Mouse (Mus musculus): ENCODE data around the gene Olfr895. TPM values are rescaled to one million over a fixed set of nuclear protein-coding genes. Genes with fewer than 3 reads are reported as not detected.

Olfr895 gene
- polyA plus RNA-seq (2016; fragmentation: Nextera tagmentation; extraction: Ambion mirVana) = not detected in 2 replicates

DNA sequence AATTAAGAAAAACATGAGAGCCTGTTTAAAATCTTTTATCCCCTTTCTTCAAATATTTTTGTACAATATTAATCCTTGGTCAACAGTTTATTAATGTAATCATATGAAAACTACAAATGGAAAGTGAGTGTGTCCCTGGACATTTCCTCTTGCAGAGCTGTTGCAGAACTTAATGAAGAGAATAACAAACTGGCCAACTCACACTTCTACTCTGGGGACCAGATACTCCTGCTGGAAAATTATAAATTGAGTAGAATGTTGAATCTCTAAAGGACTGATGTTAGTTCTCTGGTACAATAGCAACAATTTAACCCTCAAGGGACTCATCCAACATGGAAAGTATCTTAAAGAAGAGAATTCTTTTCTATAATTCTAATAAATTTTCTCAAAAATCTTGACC, at the start of gene Olfr895:
Olfr895 (plus strand) TSS at position 301 of the 400 bp plus-strand sequence.
- Histone ChIP-seq H3K27me3 (ENCODE audit: low read depth, poor library complexity, severe bottlenecking) (no peaks in the 10 kb centered on the region), H3K27ac (no peak within 1 kb of the TSS), H3K4me1 (no peaks in the 10 kb centered on the region), H3K4me3 (no peak within 1 kb of the TSS), H3K36me3 (no peaks in the 10 kb centered on the region), H3K9me3 (replicated peaks) (no peaks in the 10 kb centered on the region)
- DNase-seq (ENCODE audit: low spot score) = no peak

DNA sequence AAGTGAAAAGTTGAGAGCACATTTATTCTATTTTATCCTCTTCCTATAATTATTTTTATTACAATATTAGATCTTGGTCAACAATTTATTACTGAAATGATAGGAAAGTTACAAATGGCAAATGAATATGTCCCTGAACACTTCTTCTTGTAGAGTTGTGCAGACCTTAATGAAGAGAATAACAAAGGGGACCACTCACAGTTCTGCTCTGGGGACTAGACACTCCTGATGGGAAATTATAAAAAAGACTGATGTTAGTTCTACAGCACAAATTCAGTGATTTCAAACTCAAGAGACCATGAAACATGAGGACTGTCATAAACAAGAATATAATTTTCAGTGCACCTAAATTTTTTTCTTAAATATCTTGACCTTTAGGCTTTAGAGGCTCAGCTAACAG, 15.2 kb upstream of the Olfr895 start, which contains the start of gene Olfr143:
Olfr143 (plus strand) TSS at position 301 of the 400 bp plus-strand sequence.
- Histone ChIP-seq H3K27ac (no peak within 1 kb of the TSS), H3K4me1 (no peaks in the 10 kb centered on the region), H3K9me3 (replicated peaks) (no peaks in the 10 kb centered on the region), H3K4me3 (no peak within 1 kb of the TSS), H3K36me3 (no peaks in the 10 kb centered on the region), H3K27me3 (ENCODE audit: low read depth, poor library complexity, severe bottlenecking) (no peaks in the 10 kb centered on the region)
- DNase-seq (ENCODE audit: low spot score) = no peak

DNA sequence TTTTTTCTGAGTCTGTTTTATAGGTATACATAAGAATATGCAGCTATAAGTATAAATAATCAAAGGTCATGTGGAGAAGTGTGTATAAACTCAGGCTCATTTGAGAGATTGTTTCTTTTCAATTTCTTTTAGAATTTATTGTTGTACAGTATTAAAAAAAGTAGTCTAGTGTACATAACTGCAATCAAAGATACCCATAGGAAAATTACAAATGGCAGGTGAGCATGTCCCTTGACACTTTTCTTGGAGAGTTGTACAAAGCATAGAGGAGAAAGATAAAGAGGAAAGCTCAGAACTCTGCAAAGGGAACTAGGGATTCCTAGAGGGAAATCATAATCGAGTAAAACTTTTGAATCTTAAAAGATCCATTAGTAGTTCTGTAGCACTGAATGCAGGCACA, 23.2 kb downstream of the Olfr895 start, which contains the start of gene Olfr896-ps1:
Olfr896-ps1 (plus strand) TSS at position 301 of the 400 bp plus-strand sequence.
- no peak for DNase-seq (ENCODE audit: low spot score)
- Histone ChIP-seq H3K36me3 (no peaks in the 10 kb centered on the region), H3K9me3 (replicated peaks) (no peaks in the 10 kb centered on the region), H3K4me1 (no peaks in the 10 kb centered on the region), H3K4me3 (no peak within 1 kb of the TSS), H3K27ac (no peak within 1 kb of the TSS), H3K27me3 (ENCODE audit: low read depth, poor library complexity, severe bottlenecking) (no peaks in the 10 kb centered on the region)
- 94% methylated on average over 1 of the region's 1 CpGs for WGBS

Other genes with a start within 250 kb of the Olfr895 start
- not detected in 2 replicates for gene Olfr883, start 242.0 kb upstream of the Olfr895 start, polyA plus RNA-seq (2016; fragmentation: Nextera tagmentation; extraction: Ambion mirVana)
- gene Olfr884, start 221.3 kb upstream of the Olfr895 start, polyA plus RNA-seq (2016; fragmentation: Nextera tagmentation; extraction: Ambion mirVana) = not detected in 2 replicates
- not detected in 2 replicates for gene Olfr885, start 206.5 kb upstream of the Olfr895 start, polyA plus RNA-seq (2016; fragmentation: Nextera tagmentation; extraction: Ambion mirVana)
- not detected in 2 replicates for gene Olfr887, start 183.8 kb upstream of the Olfr895 start, polyA plus RNA-seq (2016; fragmentation: Nextera tagmentation; extraction: Ambion mirVana)
- not detected in 2 replicates for gene Olfr888, start 159.7 kb upstream of the Olfr895 start, polyA plus RNA-seq (2016; fragmentation: Nextera tagmentation; extraction: Ambion mirVana)
- gene Olfr889, start 152.7 kb upstream of the Olfr895 start, polyA plus RNA-seq (2016; fragmentation: Nextera tagmentation; extraction: Ambion mirVana) = 0.05 and 0.16 TPM in 2 replicates
- not detected in 2 replicates for gene Olfr890, start 125.3 kb upstream of the Olfr895 start, polyA plus RNA-seq (2016; fragmentation: Nextera tagmentation; extraction: Ambion mirVana)
- gene Olfr891, start 87.0 kb upstream of the Olfr895 start, polyA plus RNA-seq (2016; fragmentation: Nextera tagmentation; extraction: Ambion mirVana) = not detected in 2 replicates
- not detected in 2 replicates for gene Olfr893, start 59.5 kb upstream of the Olfr895 start, polyA plus RNA-seq (2016; fragmentation: Nextera tagmentation; extraction: Ambion mirVana)
- not detected in 2 replicates for gene Olfr894, start 49.8 kb upstream of the Olfr895 start, polyA plus RNA-seq (2016; fragmentation: Nextera tagmentation; extraction: Ambion mirVana)
- not detected in 2 replicates for gene Olfr143, start 15.1 kb upstream of the Olfr895 start, polyA plus RNA-seq (2016; fragmentation: Nextera tagmentation; extraction: Ambion mirVana)
- gene Olfr896-ps1, start 23.3 kb downstream of the Olfr895 start, polyA plus RNA-seq (2016; fragmentation: Nextera tagmentation; extraction: Ambion mirVana) = not detected in 2 replicates
- not detected in 2 replicates for gene Olfr25, start 61.2 kb downstream of the Olfr895 start, polyA plus RNA-seq (2016; fragmentation: Nextera tagmentation; extraction: Ambion mirVana)
- gene Olfr898, start 80.6 kb downstream of the Olfr895 start, polyA plus RNA-seq (2016; fragmentation: Nextera tagmentation; extraction: Ambion mirVana) = not detected in 2 replicates
- not detected in 2 replicates for gene Olfr250, start 99.0 kb downstream of the Olfr895 start, polyA plus RNA-seq (2016; fragmentation: Nextera tagmentation; extraction: Ambion mirVana)
- not detected in 2 replicates for gene Olfr251, start 109.2 kb downstream of the Olfr895 start, polyA plus RNA-seq (2016; fragmentation: Nextera tagmentation; extraction: Ambion mirVana)
- gene Olfr147, start 133.8 kb downstream of the Olfr895 start, polyA plus RNA-seq (2016; fragmentation: Nextera tagmentation; extraction: Ambion mirVana) = not detected in 2 replicates
- not detected in 2 replicates for gene Olfr901, start 161.6 kb downstream of the Olfr895 start, polyA plus RNA-seq (2016; fragmentation: Nextera tagmentation; extraction: Ambion mirVana)
- not detected in 2 replicates for gene Olfr902, start 179.8 kb downstream of the Olfr895 start, polyA plus RNA-seq (2016; fragmentation: Nextera tagmentation; extraction: Ambion mirVana)
- gene Olfr904, start 195.3 kb downstream of the Olfr895 start, polyA plus RNA-seq (2016; fragmentation: Nextera tagmentation; extraction: Ambion mirVana) = not detected in 2 replicates
- not detected in 2 replicates for gene Olfr905, start 203.3 kb downstream of the Olfr895 start, polyA plus RNA-seq (2016; fragmentation: Nextera tagmentation; extraction: Ambion mirVana)
- not detected in 2 replicates for gene Olfr906, start 219.2 kb downstream of the Olfr895 start, polyA plus RNA-seq (2016; fragmentation: Nextera tagmentation; extraction: Ambion mirVana)
- not detected in 2 replicates for gene Olfr907, start 227.9 kb downstream of the Olfr895 start, polyA plus RNA-seq (2016; fragmentation: Nextera tagmentation; extraction: Ambion mirVana)

All from limb, embryonic 10.5 days (tissue).